Mouse (Mus musculus) limb, embryonic 14.5 days (tissue): ENCODE measurements around the gene Sftpd. TPM values are rescaled to one million over a fixed set of nuclear protein-coding genes. Genes with fewer than 3 reads are reported as not detected.

ENCODE experiments used
- ATAC-seq: fragments of 200-750 bp; cut with Nextera tagmentation; 2 replicates; pipeline ENCODE4 v1.8.0; 2017; ENCODE audit warnings: low read depth, moderate number of reproducible peaks, moderate TSS enrichment; ENCODE audit not compliant: low FRiP score
- DNase-seq: peaks from one replicate; pipeline ENCODE4 v3.0.0-alpha.2; 2015; ENCODE audit warnings: low spot score
- H3K27ac ChIP-seq: fragments of 300-500 bp; sonication (generic); replicated peaks from 2 replicates; pipeline ENCODE4 v1.5.1; 2014; ENCODE audit warnings: low read depth, mild to moderate bottlenecking, low read length, moderate library complexity, mixed read lengths
- H3K27me3 ChIP-seq: fragments of 300-500 bp; sonication (generic); 2 replicates; pipeline ENCODE4 v1.6.1; 2014; ENCODE audit warnings: low read length, mixed read lengths; ENCODE audit not compliant: control insufficient read depth, insufficient read depth
- H3K36me3 ChIP-seq: fragments of 300-500 bp; sonication (generic); 2 replicates; pipeline ENCODE4 v1.6.1; 2014; ENCODE audit warnings: mild to moderate bottlenecking, low read length, moderate library complexity, mixed read lengths; ENCODE audit not compliant: control insufficient read depth, insufficient read depth
- H3K4me1 ChIP-seq: fragments of 300-500 bp; sonication (generic); 2 replicates; pipeline ENCODE4 v1.6.1; 2014; ENCODE audit warnings: antibody characterized with exemption, low read length, mixed read lengths; ENCODE audit not compliant: control insufficient read depth, insufficient read depth
- H3K4me2 ChIP-seq: fragments of 300-500 bp; sonication (generic); replicated peaks from 2 replicates; pipeline ENCODE4 v1.6.1; 2014; ENCODE audit warnings: low read depth, mild to moderate bottlenecking, low read length, moderate library complexity; ENCODE audit not compliant: severe bottlenecking
- H3K4me3 ChIP-seq: fragments of 300-500 bp; sonication (generic); replicated peaks from 2 replicates; pipeline ENCODE4 v1.5.1; 2014; ENCODE audit warnings: low read length
- H3K9ac ChIP-seq: fragments of 300-500 bp; sonication (generic); 2 replicates; pipeline ENCODE4 v1.6.1; 2014; ENCODE audit warnings: mild to moderate bottlenecking, low read depth, low read length, moderate library complexity; ENCODE audit not compliant: severe bottlenecking
- H3K9me3 ChIP-seq: fragments of 300-500 bp; sonication (generic); 2 replicates; pipeline ENCODE4 v1.6.1; 2016; ENCODE audit warnings: low read length; ENCODE audit not compliant: control insufficient read depth
- POLR2A ChIP-seq: fragments of 200-500 bp; IDR thresholded peaks from 2 replicates; pipeline ENCODE4 v1.8.0; 2012; ENCODE audit warnings: inconsistent platforms, mild to moderate bottlenecking, moderate library complexity, borderline replicate concordance; ENCODE audit not compliant: insufficient read depth, insufficient read length; ENCODE audit errors: extremely low read depth
- WGBS: fragments of 180-500 bp; shearing (Covaris S2); extraction: QIAGEN DNeasy Blood & Tissue Kit; methylation state at CpG from one replicate; pipeline ENCODE4 v1.1.7; 2014; 5-methylcytosine and 5-hydroxymethylcytosine counted together
- polyA plus RNA-seq, 2 experiments: library from polyadenylated mRNA; depleted of rRNA in 1 of 2; stranded (reverse) in 1 of 2; unstranded in 1 of 2; fragments of >200 nt; fragmentation: Nextera tagmentation in 1 of 2; extraction: Ambion mirVana in 1 of 2; gene quantifications; 2 replicates each; pipeline versions ENCODE4 v1.2.1 to v1.2.3; 2012 to 2014

Gene Sftpd
- polyA plus RNA-seq, 2 experiments: not detected

DNA sequence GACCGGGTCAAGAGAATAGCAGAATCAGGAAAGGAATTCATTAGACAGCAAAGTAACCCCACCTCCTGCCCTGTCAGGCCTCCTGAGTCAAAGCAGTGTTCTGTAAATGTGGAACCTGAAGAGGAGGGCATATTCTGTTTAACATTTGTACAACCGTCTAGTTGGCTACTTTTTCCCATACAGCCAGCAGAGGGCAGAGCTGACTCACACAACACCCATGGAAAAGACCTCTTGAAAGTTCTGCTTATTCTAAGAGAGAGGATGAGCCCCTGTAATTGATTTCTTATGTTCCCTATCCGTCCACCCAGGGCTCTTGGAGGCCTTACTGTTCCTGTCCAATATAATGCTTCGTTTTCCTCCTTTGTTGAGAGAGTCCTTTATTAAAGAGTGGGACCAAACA, 57.0 kb downstream of the Sftpd start:
- WGBS: 14% methylated on average over 4 of the region's 4 CpGs
- ATAC-seq: no peak
- DNase-seq: peak; percentile 24

DNA sequence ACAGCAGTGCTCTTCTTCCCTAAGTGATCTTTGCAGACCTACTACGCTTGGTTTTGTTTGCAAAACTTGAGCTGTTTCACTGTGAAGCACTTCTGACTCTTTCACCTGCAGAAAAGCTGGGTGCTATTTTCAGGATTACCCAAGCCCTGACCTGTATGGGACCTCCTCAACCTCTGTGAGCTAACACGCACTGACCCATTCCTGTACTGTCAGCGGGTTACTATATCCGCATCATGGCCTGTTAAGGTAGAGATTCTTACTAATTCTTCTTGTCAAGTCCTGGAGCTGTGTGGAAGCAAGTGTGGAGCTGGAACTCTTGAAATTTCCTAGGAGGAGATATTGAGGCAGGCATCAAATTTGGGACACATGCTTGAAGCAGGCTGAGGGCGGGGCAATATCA, 60.3 kb downstream of the Sftpd start:
- 81% methylated on average over 5 of the region's 5 CpGs for WGBS
- H3K9me3 ChIP-seq: no peaks in the 10 kb centered on the region

More for the DNA sequence above, 57.0 kb downstream of the Sftpd start:
- no peak overlapping the region for H3K4me3 ChIP-seq
- no peaks in the 10 kb centered on the region for H3K4me1 ChIP-seq
- H3K27ac ChIP-seq: no peak overlapping the region
- no peaks in the 10 kb centered on the region for H3K36me3 ChIP-seq
- H3K4me2 ChIP-seq: no peak overlapping the region
- H3K27me3 ChIP-seq: no peaks in the 10 kb centered on the region
- H3K9ac ChIP-seq: no peak overlapping the region
- TF ChIP-seq POLR2A: no peak
- H3K9me3 ChIP-seq: no peaks in the 10 kb centered on the region

More for the DNA sequence above, 60.3 kb downstream of the Sftpd start:
- H3K27me3 ChIP-seq: no peaks in the 10 kb centered on the region
- H3K36me3 ChIP-seq: no peaks in the 10 kb centered on the region
- H3K4me2 ChIP-seq: no peak overlapping the region
- no peak for ATAC-seq
- DNase-seq: no peak
- no peak overlapping the region for H3K4me3 ChIP-seq
- H3K27ac ChIP-seq: no peak overlapping the region
- no peak for TF ChIP-seq POLR2A
- no peak overlapping the region for H3K9ac ChIP-seq
- no peaks in the 10 kb centered on the region for H3K4me1 ChIP-seq

Other genes starting within 250 kb of the Sftpd start
- gene Tspan14, start 218.3 kb downstream of the Sftpd start, polyA plus RNA-seq (2012; rRNA removed): 75.2 and 81.8 TPM in 2 replicates
- gene Tspan14, start 218.3 kb downstream of the Sftpd start, polyA plus RNA-seq (2014; fragmentation: Nextera tagmentation; extraction: Ambion mirVana): 75.5 and 80.0 TPM in 2 replicates
- gene Fam213a, start 171.4 kb downstream of the Sftpd start, polyA plus RNA-seq (2012; rRNA removed): 13.7 and 19.6 TPM in 2 replicates
- gene Fam213a, start 171.4 kb downstream of the Sftpd start, polyA plus RNA-seq (2014; fragmentation: Nextera tagmentation; extraction: Ambion mirVana): 27.1 and 29.8 TPM in 2 replicates
- gene Dydc2, start 115.9 kb downstream of the Sftpd start, polyA plus RNA-seq (2012; rRNA removed): not detected in 2 replicates
- not detected in 2 replicates for gene Dydc2, start 115.9 kb downstream of the Sftpd start, polyA plus RNA-seq (2014; fragmentation: Nextera tagmentation; extraction: Ambion mirVana)
- gene Dydc1, start 112.2 kb downstream of the Sftpd start, polyA plus RNA-seq (2012; rRNA removed): not detected in 2 replicates
- gene Dydc1, start 112.2 kb downstream of the Sftpd start, polyA plus RNA-seq (2014; fragmentation: Nextera tagmentation; extraction: Ambion mirVana): not detected in 2 replicates
- gene Mat1a, start 80.1 kb downstream of the Sftpd start, polyA plus RNA-seq (2012; rRNA removed): not detected in 2 replicates
- not detected in 2 replicates for gene Mat1a, start 80.1 kb downstream of the Sftpd start, polyA plus RNA-seq (2014; fragmentation: Nextera tagmentation; extraction: Ambion mirVana)
- not detected in 2 replicates for gene Sftpa1, start 53.4 kb downstream of the Sftpd start, polyA plus RNA-seq (2012; rRNA removed)
- gene Sftpa1, start 53.4 kb downstream of the Sftpd start, polyA plus RNA-seq (2014; fragmentation: Nextera tagmentation; extraction: Ambion mirVana): not detected in 2 replicates
- not detected in 2 replicates for gene Mbl1, start 33.7 kb downstream of the Sftpd start, polyA plus RNA-seq (2012; rRNA removed)
- not detected in 2 replicates for gene Mbl1, start 33.7 kb downstream of the Sftpd start, polyA plus RNA-seq (2014; fragmentation: Nextera tagmentation; extraction: Ambion mirVana)
- 0.11 and 0.12 TPM in 2 replicates for gene Gm2832, start 93.7 kb upstream of the Sftpd start, polyA plus RNA-seq (2012; rRNA removed)
- gene Gm2832, start 93.7 kb upstream of the Sftpd start, polyA plus RNA-seq (2014; fragmentation: Nextera tagmentation; extraction: Ambion mirVana): 0.15 TPM in 1 of 2 replicates, not detected in the other
- gene Gm5798, start 163.5 kb upstream of the Sftpd start, polyA plus RNA-seq (2012; rRNA removed): not detected in 2 replicates
- not detected in 2 replicates for gene Gm5798, start 163.5 kb upstream of the Sftpd start, polyA plus RNA-seq (2014; fragmentation: Nextera tagmentation; extraction: Ambion mirVana)
- not detected in 2 replicates for gene Gm7945, start 201.2 kb upstream of the Sftpd start, polyA plus RNA-seq (2012; rRNA removed)
- not detected in 2 replicates for gene Gm7945, start 201.2 kb upstream of the Sftpd start, polyA plus RNA-seq (2014; fragmentation: Nextera tagmentation; extraction: Ambion mirVana)
- not detected in 2 replicates for gene Gm6482, start 223.1 kb upstream of the Sftpd start, polyA plus RNA-seq (2012; rRNA removed)
- not detected in 2 replicates for gene Gm6482, start 223.1 kb upstream of the Sftpd start, polyA plus RNA-seq (2014; fragmentation: Nextera tagmentation; extraction: Ambion mirVana)